Mouse (Mus musculus): ENCODE data around the gene Kbtbd4.
"Not testable (repeated sequence)": the region's sequence is repeated elsewhere in the genome, so short reads cannot be mapped to it uniquely, and the experiment has no call there.

Gene Kbtbd4

DNA sequence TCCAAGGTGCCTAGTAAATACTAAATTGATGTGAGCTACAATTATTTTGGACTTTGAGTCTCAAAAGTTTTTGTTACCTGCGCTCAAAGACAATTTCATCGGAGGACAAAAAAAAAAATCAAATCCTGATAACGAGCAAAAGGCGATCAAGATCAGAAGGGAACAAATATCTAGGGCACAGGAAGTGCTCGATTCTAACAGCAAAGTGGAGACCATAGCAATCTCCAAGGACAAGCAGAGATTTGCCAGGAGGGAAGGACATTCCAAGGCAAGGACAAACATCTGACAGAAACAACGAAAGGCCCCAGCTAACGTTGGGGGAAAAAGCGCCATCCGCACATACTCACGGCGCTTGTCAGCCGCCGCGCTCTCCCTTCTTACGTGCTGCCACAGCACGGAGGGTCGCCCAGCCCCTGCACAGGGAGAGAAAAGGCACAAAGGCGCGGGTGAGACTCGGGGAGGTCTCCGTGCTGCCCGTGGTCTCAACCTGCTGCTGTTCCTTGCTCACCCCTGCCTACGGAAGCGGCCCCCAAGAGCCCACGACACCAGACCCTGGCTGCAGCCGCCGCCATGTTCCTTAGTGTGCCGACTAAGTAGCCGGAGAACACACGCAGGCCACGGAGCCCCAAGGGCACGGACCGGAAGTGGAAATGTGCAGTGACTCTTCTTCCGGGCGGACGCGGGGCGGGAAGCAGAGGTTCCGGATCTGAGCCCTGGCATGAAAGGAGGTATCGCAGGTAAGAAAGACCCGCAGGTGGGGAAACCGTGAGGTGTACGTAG, at the start of gene Kbtbd4, which contains the start of gene Ndufs3:
TSS of gene Kbtbd4 (plus strand) at position 665 of the 780 bp plus-strand sequence.
TSS of gene Ndufs3 (minus strand) at position 752 of the 780 bp plus-strand sequence.
- DNase-seq (ENCODE audit: low read depth, low spot score), result peak; percentile 81

DNA sequence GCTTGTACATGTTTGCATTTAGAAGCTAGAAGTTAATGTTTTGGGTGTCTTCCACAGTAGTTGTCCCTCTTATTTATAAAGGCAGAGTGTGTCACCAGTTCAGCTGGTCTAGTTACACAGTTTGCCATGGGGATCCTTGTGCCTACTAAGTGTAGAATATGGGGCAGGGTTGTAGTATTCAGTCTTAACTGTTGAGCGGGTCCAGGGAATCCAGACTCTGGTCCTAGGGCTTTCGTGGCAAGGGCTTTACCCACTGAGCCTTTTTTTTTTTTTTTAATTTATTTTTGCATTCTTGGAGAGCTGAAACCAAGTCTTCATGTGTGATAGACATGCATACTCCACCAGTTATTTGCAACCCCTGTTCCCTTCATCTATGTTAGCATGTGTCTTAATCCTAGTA, 43.1 kb upstream of the Kbtbd4 start:
- DNase-seq (ENCODE audit: low read depth, low spot score), result no peak

DNA sequence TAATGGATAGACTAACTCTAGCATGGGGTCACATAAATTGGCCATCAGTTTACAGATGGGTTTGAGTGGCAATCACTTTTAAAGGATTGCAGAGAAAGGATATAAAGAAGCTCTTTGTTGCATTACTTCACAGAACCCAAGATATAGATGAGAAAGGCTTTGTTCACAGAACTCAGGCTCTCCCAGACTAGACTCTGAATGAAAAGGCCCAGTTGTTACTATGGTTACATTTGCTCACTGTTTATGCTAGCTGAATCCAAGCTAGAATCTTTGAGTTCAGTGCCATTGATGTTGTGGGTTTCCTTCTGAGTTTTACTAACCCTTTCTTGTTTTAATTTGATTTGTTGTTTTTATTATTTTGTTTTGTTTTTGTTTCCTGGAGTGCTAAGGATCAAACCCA, 40.4 kb upstream of the Kbtbd4 start:
- no peak for DNase-seq (ENCODE audit: low read depth, low spot score)

DNA sequence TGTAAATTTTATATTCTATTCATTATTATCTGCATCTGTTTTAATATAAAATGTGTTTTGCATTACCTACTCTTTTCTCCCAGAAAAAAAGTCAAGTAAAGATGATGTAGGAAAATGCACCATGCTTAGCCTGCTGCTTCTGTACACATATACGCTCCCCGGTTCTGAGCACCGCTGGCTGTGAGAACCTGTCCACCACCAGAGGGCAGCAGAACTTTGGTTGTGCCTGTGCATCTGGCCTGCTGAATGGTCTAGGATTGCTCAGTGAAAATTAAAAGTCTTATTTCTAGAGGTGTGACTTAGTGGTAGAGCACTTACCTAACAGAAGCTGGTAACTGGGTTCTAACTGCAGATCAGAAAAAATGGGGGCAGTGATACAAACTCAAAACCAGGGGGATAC, 38.0 kb upstream of the Kbtbd4 start:
- peak; percentile 63 for DNase-seq (ENCODE audit: low read depth, low spot score)

DNA sequence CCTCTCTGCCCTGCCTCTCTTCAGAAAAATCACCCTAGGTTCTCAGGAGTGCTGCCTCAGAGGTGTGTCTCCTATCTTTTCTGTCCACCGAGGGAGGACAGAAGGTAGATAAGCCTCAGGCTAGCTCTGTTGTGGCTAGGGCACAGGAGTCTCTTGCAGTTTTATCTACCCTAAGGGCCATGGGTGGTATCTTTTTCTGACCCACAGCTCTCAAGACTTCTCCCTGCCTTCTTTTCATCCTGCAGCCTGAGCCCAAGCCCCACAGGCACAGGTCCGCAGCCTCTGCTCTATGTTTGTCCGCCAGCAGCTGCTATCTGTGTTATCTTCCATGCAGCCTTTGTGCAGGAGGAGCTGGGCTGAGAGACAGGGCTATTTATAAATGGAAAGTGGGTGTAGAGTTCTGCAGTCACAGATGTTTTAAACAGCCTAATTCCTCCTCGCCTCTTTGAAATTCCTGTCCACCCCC, 34.4 kb upstream of the Kbtbd4 start:
- no peak for DNase-seq (ENCODE audit: low read depth, low spot score)

DNA sequence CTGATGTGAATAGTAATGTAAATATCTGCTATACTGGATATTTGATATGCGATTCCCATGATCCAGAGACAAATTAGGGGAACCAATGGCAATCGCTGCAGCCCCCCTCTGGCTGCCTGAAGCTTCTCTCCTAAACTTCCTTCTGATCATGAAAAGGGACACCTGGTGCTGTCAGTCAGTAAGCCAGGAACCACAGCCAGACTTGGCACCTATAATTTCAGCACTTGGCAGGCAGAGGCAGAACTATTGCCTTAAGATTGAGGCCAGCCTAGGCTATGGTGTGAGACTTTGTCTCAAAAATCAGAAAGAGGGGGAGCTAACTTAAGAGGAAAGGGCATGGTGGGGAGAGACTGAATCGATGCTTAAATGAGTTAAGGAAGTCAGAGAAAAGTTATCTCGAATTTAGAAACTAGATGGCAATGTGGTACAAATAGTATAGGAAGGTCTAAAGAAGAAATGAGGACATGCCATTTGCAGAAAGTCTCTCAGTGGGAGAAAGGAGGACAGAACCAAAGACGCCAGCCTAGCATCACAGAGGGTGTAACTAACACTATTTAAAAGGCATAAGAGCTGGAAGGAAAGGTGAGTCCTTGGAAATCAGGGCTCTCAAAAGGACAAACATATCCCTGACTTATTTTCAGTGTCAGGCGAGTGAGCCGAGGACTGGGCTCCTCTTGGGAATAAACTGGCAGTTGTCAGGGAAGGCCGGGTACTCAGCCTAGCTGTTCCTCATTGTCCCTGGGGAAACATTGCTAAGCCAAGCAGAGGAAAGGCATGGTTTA, 33.2 kb upstream of the Kbtbd4 start:
- DNase-seq (ENCODE audit: low read depth, low spot score), result no peak

DNA sequence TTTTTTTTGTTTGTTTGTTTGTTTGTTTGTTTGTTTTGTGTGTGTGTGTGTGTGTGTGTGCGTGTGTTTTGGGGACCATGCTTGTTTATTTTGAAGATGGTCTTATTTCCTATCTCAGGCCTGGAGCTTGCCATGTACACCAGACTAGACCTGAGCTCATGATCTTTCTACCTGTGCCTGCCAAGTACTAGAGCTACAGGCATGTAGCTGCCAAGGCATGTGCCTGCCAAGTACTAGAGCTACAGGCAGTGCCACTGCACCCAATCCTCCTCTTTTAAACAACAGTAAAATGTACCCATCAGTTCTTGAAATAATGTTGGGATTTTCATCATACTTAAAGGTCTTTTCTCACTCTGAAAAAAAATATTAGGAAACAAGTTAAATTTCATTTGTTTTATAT, 30.5 kb upstream of the Kbtbd4 start:
- no peak for DNase-seq (ENCODE audit: low read depth, low spot score)

DNA sequence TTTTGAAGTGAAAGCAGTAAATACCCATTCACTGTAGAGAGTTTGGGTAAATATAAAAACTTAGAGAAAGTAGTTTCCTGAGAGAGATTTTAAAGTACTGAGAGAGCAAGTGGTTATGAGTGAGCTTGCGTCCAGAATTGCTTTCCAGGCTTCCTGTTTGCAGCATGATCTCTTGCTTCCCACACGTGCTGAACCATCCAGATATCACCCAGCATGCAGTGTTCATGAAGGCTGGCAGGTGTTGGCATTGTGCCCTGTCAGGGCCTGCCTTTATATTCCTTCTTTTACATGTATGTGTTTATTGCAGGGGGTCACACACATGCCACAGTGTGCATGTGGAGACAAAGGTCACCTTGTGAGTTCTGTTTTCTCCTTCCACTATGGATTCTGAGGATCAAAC, 29.3 kb upstream of the Kbtbd4 start:
- no peak for DNase-seq (ENCODE audit: low read depth, low spot score)

DNA sequence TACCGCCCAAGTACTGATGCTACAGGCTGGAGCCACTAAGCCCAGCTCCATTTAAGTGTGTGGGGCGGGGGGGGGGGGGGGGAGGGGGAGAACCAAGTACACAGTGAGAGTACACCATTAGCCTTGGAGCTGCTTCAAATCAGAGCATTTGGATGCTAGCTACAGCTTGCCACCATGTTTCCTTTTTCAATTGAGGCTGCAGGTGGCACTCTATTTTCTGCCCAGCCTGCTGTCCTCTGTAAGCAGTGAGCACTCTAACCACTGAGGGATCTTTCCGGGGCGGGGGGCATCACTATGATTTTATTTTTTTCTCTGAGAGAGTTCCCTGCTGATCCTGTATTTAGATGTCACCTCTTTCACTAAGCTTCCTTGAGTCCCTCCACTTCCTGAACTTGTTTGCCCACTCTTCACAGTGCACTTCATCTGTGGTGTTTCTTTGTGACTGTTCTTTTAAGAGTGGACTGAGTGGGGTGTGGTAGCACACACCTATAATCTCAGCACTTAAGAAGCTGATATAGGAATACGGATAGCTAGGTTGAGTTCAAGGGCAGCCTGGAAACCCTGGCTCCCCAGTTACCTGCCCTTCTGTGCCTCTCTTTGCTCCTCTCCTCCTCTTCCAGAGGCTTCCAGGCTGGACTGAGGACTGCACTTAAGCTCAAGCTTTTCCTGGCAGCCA, 26.8 kb upstream of the Kbtbd4 start:
- DNase-seq (ENCODE audit: low read depth, low spot score), result no peak

DNA sequence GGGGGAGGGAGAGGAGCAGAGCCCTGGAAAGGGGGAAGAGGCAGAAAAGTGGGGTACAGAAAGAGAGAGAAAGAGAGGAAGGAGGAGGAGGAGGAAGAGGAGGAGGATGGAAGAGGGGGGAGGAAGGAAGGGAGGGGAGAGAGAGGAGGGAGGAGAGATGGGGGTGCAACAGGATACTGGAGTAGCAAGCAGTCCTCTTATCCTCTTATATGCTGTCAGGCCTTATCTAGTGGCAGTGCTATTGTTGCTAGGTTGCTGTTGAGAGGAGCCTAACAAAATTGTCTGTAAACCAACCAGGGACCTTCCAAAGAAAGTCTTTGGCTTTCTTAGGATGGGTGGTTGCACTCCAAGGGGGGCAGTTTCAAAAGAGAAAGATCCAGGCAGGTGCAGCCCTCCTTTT, 25.1 kb upstream of the Kbtbd4 start:
- no peak for DNase-seq (ENCODE audit: low read depth, low spot score)

DNA sequence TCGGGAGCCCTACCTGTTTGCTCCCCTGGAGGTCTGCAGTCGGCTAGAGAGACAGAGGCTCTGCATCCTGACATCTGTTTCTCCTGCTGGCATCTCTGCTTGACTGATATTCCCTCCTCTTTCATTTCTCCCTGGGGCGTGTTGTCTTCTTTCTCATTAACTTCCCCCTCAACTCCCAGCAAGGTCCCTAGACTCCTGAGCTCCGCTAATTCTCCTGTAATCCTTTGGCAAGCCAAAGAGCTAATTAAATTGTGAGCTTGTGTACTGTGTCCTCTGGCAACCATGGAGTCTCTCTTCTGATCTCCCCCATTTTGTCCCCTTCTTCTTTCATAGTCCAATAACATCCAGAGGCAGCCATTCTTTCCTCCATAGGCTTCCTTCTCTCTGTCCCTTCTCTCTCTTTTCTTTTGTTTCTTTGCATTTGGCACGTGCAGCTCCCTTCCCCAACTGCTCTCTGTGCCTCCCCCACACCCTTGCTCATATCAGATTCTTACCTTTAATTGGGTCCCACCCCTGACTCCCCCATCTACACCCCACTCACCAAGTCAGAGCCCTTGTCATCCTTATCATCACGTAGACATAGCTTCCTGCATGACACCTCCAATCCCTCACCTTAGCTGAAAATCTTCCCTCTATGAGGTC, 24.3 kb upstream of the Kbtbd4 start:
- DNase-seq (ENCODE audit: low read depth, low spot score), result peak; percentile 68

DNA sequence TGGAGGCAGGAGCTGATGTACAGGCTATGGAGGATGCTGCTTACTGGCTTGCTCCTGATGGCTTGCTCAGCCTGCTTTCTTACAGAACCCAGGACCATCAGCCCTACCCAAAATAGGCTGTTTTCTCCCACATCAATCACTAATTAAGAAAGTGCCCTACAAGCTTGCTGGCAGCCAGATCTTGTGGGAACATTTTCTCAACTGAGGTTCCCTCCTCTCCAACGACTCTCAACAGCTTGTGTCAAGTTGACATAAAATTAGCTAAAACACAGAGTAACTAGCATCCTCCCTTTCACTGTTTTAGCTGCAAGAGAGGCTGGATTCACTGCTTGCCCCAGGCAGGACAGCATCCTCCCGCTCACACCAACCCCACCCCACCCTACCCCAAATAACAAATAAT, 22.7 kb upstream of the Kbtbd4 start:
- no peak for DNase-seq (ENCODE audit: low read depth, low spot score)

DNA sequence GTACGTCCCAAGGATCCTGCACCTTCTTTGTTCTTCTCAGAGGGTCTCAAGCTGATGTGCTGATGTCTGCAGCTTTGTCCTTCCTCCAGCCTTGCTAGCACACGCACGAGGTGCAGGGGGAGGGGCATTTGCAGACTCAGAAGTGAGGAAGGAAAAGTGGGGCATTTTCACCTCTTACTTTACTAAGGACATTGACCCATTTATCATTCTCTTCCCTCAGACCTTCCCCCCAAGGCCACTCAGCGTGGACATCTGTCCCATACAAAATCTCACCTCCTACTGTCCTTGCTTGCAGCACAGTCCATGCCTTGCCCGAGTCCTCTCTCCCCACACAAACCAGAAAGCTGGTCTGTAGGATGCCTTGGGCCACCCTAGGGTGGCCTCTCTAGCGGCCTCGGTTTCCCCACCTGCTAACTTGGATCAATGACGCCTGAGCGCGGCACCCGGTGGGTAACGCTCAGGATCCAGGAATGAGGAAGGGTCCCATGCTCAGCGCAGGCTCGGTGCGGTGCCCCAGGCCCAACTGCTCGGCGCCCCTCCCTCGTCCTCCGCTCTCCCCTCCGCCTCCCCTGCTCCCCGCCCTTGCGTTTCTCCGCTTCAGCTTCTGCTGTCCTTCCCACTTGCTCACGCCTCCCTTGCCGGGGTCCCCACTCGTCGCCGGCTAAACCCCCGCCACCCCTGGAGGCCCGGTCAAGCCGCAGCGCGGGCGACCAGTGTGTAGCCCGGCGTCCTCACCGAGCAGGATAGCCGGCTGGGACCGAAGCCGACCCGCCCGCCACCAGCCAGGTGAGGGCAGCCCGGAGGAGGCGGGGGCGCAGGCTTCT, 19.1 kb upstream of the Kbtbd4 start, which contains the start of gene C1qtnf4:
TSS of gene C1qtnf4 (plus strand) at position 643 of the 824 bp plus-strand sequence.
- DNase-seq (ENCODE audit: low read depth, low spot score), result no peak

DNA sequence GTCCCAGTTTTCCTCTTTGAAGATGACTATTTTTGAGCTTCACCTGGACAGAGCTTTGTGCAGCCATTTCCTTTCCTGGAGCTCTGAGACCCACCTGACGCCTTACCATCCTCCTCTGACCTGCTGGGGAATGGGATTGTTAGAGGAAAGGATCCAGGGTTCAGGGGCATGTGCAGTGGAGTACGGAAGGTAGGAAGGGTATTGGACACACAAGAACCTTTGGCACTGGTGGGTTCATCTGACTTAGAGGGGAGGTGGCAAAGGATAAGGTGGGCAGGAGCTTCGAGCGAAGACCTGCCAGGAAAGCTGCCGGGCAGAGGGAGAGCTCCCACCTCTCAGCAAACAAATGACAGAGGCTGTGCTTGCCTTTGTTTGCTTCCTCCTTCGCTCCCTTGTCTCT, 18.1 kb upstream of the Kbtbd4 start:
- no peak for DNase-seq (ENCODE audit: low read depth, low spot score)

DNA sequence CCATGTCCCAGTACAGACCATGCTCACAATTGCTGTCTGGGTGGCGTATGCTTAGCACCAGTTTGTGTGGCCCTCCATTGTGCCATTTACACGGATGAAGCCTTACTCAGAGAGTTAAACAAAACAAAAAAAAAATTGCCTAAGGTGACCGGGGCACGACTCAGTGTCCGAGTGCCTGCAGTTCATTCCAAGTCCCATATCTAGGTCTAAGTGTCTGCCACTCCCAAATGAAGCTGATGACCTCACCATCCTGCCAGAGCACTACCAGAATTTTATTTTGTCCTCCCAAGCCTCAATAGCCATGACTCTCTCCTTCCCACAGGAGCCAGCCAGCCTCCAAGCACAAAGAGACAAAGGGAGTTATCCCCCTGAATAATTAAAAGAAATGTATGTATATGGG, 16.9 kb upstream of the Kbtbd4 start:
- DNase-seq (ENCODE audit: low read depth, low spot score), result no peak

DNA sequence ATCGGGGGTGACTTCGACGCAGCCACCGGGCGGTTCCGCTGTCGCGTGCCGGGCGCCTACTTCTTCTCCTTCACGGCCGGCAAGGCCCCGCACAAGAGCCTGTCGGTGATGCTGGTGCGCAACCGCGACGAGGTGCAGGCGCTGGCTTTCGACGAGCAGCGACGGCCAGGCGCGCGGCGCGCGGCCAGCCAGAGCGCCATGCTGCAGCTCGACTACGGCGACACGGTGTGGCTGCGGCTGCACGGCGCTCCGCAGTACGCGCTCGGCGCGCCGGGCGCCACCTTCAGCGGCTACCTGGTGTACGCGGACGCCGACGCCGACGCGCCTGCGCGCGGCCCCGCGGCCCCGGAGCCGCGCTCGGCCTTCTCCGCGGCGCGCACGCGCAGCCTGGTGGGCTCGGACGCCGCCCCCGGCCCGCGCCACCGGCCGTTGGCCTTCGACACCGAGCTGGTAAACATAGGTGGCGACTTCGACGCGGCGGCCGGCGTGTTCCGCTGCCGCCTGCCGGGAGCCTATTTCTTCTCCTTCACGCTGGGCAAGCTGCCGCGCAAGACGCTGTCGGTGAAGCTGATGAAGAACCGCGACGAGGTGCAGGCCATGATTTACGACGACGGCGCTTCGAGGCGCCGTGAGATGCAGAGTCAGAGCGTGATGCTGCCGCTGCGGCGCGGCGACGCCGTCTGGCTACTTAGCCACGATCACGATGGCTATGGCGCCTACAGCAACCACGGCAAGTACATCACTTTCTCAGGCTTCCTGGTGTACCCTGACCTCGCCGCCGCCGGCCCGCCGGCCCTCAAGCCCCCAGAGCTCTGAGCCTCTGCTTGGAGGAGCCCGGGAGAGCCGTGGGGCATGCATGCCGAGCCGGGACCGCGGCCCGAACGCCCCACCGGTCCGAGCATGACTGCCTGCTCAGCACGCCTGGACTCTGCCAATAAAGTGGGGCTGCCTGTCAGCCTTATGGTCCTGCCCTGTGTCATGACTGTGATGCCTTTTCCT, 14.7 kb upstream of the Kbtbd4 start:
- peak; percentile 64 for DNase-seq (ENCODE audit: low read depth, low spot score)

DNA sequence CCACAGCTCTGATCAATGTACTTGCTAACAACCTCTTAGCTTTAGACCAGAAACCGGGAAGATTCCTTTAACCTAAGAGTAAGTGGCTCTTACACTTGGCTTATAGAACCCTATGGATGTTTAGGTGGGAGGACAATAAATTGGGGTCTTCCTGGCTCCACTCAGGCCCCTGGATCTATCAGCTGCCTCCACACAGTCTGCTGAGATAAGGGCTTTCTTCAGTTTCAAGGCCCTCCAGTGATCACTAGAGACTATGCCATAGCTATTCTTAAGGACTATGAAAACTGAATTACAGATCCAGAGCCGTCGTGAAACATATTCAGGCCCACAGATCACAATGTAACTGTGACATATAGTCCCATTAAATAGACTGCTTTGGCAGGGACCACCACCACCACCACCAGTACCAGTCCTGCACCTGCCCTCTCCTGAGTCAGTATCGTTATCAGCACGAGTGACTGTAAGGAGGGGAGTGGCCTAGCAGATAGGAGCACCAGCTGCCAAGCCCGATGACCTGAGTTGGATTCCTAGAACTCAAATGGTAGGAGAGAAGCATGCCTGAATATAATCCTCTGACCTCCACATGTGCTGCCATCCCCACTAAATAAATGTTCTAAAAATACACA, 10.8 kb upstream of the Kbtbd4 start:
- DNase-seq (ENCODE audit: low read depth, low spot score), result no peak

DNA sequence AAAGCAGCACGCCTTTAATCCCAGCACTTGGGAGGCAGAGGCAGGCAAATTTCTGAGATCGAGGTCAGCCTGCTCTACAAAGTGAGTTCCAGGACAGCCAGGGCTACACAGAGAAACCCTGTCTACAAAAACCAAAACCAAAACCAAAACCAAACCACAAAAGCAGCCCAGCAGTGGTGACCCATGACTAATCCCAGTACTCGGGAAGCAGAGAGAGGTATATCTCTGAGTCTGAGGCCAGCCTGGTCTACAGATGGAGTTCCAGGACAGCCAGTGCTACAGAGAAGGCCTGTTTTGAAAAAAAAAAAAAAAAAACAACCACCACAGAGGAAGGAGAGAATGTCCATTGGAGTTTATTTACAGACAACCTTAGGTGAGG, 10.3 kb upstream of the Kbtbd4 start:
- DNase-seq (ENCODE audit: low read depth, low spot score), result not testable (repeated sequence)

DNA sequence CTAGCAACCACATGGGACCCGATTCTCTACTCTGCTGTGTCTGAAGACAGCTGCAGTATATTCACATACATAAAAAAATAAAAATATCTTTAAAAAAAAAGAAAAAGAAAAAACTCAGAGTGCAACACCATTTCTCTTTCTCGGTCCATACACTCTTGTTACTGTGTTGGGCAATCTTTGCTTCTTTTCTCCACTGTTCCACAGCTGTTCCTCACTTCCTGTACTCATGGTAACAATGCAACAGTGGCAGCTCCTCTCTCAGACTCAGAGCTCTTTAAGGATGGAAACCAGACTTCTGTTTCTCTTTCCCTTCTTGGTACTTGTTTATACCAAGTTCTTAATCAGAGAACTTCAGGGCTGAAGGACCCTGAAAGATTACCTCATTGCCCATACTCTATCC, 1.1 kb upstream of the Kbtbd4 start:
- no peak for DNase-seq (ENCODE audit: low read depth, low spot score)

Data from retina, adult 2 months (tissue).